Mouse (Mus musculus) cerebral cortex, adult 2 months (tissue): Measurements from ENCODE around the gene Fam213b.

Experiments
- WGBS: fragments of 180-500 bp; shearing (Covaris S2); methylation state at CpG from one replicate; pipeline ENCODE4 v1.1.7; 2018; 5-methylcytosine and 5-hydroxymethylcytosine counted together

Fam213b gene

DNA sequence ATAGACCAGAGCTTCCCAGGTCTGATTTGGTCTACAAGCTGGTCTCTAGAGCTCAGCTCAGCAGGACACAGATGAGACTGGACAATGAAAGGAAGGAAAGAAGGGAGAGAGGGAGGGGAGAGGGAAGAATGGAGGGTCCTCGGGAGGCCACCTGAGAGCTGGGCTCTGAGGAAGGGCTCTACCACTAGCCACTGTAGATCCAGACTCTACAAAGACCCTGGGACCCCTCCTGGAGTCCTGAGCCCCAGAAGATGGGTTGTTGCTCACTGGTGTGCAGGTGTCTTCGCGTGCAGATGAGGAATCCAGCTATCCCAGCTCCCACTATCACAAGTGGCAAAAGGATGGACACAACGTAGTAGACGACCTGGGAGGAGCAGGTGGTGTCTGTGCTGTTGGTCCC, 24.0 kb upstream of the Fam213b start:
- WGBS: 88% methylated on average over 5 of the region's 5 CpGs

DNA sequence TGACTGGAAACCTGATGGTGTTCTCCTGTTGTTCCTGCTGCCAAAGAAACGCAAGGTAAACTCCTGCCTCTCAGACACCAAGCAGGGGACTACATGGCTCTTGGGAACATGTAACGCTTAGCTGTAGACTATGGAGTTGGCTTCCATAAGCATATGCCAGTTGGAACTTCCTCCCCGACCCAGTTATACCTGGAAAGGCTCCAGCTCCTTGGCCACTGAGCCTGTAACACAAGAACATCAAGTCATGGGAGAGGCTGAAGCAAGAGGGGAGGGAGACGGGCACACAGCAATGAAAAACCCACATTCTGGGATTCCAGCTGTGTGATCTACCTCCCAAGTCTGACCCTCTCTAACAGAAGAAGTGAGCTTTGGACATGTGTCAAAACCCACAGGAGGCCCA, 23.4 kb upstream of the Fam213b start:
- WGBS: 70% methylated on average over 4 of the region's 4 CpGs

DNA sequence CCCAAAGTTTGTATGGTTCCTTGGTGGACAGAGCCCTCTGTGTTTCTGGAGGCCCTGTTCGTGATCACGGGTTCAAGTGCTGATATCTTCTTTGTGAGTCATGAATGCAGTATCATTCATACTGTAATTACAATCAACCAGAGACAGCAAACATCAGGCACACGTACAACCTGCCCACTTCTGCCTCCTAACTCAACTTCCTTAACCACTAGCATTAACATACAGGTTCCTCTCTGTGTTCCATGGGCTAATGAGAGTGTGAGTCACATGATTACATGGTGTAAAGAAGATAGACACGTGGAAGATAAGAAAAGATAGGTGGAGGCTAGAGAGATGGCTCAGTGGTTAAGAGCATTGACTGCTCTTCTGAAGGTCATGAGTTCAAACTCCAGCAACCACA, 17.7 kb upstream of the Fam213b start:
- 89% methylated on average over 4 of the region's 4 CpGs for WGBS

DNA sequence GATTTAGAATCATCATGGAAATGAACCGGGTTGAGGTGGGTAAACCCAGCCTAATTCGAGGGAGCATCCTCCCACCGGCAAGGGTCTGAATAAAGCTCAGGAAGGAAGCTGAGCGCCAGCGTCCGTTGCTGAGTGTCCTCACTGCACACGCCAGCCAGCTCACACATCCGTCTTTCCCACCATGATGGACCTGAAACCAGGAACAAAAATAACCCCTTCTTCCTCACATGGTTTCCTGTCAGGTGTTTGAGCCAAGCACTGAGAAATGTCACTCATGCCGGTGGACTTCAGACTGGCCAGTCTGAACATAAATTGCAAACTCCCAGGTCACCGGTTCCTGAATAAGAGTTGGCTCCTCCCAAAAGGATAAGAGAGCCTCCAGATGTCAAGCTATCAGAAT, 16.4 kb upstream of the Fam213b start:
- 83% methylated on average over 10 of the region's 10 CpGs for WGBS

DNA sequence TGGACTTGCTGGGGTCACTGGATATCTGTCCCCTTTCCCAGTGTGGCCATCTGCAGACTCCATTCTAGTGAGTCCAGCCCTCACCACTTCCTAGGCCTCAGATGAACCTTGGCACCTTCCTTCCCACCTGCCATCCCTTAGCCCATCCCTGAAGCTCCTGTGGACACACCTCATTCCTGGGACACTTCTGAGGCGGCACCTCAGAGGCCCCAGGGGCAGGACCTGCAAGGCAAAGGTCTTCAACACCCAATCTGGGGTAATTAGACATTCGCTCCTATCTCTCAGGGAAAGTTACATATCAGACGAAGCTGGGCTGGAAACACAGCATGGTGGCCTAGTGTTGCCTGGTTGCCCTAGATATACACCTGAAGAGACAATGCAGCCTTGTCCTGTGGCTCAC, 15.8 kb upstream of the Fam213b start:
- WGBS: 89% methylated on average over 3 of the region's 3 CpGs

DNA sequence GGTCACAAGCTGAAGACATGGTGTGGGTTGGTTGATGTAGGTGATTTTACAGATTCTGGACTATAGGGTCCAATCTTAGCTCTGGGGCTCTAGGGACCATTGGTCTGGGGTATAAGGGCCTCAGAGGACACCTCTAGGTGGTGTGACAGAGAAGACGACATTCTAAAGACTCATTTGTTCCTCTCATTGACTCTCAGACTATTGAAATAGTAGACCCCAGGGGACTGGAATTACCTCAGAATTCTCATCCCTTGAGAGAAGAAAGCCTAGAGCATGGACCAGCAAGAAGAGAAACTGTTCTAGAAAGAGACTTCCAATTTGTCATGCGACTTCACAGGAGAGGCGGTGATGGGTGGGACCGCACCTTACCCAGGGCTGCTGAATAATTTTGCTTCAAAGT, 15.3 kb upstream of the Fam213b start:
- WGBS: 96% methylated on average over 4 of the region's 4 CpGs

DNA sequence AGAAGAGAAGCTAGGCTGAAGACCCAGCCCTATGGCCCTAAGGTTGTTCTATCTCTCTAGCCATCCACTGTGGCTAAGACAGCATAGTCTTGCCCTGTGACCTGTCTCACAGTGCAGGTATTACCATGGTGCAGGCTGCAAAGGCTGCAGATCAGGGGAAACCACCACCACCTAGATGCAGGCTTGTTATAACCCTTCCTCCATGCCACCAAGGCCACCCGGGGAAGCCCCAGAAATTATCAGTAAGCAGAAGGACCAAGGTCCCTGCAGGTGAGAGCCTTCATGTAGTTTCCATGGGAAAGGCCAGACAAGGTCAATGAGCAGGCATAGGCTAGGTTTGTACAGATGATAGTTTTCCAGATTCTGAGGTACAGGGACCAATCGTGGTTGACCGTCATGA, 14.9 kb upstream of the Fam213b start:
- 96% methylated on average over 3 of the region's 3 CpGs for WGBS

DNA sequence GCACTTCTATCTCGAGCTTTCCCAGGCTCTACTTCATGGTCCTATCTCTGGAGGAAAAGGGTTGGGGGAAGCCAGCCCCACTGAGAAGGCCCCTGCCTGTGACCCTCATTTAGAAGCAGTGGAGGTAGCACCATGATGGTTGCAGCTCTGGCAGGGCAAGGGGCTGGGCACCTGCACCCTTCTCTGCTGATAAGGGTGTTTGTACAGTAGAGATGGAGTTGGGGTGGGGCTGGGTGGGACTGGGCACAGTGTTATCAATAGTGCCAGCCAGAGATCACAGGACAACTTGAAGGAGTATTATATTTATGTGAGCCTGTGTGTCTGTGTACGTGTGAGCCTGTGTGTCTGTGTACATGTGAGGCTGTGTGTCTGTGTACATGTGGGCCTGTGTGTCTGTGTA, 12.7 kb upstream of the Fam213b start:
- 91% methylated on average over 2 of the region's 2 CpGs for WGBS

DNA sequence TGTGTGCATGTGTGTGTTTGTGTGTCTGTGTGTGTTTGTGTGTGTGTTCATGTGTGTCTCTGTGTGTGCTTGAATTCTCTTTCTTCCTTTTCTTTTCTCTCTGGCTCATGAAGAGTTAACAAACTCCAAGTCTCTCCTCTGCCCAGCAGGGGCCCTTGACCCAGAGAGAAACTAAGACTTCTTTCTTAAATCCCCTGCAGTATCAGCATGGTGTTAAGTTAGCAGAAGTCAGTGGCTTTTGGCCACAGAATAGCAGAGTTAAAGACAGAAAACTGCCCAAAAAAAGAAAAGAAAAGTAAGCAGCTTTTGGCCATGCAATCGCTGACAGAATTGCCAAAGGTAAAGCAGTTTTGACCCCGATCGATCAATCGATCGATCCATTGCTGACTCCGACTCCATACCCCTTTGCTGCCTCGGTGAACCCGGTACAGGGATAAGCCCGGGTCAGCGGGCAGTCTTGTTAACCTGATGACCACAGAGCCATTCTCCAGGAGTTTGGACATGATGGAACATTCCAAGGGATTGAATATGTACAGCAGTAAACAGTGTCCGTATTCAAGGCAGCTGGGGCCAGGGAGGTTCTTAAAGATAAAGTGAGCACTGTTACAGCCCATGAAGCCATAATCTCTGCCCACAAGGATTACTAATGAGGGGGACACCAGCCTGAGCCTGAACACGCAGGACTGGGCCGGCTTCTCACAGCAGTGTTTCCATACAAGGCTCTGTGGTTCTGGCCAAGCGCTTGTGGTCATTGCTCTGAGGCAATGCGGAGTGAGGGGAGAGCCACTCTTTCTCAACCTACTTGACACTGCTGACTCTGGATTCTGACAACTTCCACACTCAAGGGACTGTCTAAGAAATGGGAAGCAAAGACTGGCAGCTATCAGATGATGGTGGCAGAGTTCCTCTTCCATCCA, 11.9 kb upstream of the Fam213b start:
- WGBS: 41% methylated on average over 15 of the region's 15 CpGs

DNA sequence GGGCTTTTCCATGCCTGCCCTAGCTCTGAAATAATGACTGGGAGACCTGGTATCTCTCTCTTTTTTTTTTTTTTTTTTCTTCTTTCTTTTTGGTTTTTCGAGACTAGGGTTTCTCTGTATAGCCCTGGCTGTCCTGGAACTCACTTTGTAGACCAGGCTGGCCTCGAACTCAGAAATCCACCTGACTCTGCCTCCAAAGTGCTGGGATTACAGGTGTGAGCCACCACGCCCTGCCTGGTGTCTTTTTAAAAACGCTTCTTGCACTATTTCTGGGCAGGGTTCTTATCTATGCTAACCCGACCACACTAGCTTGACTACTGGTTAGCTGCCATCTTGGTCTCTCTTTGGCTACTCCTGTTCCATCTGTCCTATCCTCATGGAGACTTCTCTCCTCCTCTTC, 9.6 kb upstream of the Fam213b start:
- WGBS: 95% methylated on average over 5 of the region's 5 CpGs

DNA sequence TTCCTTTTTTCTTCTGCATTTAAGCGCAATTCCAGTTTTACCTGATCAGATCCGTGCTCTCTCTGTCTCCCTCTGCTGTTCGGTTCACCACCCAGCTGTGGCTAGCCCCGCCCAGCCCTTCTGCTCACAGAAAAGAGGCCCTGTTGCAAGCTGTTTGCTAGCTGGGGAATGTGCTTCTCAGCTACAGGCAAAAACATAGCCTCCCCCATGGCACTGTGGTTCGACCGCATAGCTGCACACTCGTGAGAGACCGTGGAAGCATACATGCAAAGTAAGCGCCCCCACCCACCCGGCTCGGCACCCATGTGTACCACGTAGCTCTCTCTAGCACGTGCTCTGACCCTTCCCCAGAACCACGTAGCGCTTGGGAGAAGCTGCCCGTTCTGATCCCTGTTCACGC, 8.9 kb upstream of the Fam213b start:
- 37% methylated on average over 17 of the region's 17 CpGs for WGBS

DNA sequence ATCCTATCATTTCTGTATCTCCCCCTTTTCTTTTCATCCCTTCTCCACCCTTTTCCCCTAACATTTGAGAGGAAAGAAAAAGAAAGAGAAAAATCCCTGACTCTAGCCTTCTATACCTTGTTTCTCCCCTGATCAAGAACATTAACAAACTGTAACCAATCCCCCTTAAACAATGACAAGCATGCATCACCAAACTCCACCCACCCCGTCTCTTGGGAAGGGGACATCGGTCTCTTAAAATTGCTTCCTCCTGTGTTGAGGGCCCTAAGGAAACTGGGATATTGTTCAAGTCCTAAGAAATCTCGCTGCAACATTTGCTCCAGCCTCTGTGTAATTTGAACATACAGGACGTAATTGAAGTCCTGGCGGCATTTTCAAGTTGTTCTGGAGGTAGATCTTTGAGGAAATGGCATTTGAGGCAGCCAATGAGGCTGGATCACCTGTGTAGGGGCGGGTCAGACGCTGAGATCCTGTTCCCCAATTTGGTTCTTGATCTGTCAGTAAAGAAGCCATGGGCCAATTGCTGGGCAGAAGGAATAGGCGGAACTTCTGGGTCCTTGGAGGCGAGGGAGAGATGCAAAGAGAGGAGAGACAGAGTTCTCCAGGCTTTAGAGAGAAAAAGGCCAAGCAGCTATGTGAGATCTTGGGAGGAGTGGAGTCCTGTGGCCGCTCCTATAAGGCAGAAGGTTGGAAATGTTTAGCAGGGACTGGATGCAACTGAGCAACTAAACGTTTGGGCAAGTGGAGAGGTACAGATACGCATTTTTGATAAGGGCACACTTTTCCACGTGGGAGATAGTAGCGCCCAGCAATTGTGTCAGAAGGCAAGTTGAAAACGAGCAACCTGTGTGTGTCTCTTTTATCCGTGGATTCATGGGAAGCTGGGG, 5.5 kb upstream of the Fam213b start:
- 8% methylated on average over 16 of the region's 16 CpGs for WGBS

DNA sequence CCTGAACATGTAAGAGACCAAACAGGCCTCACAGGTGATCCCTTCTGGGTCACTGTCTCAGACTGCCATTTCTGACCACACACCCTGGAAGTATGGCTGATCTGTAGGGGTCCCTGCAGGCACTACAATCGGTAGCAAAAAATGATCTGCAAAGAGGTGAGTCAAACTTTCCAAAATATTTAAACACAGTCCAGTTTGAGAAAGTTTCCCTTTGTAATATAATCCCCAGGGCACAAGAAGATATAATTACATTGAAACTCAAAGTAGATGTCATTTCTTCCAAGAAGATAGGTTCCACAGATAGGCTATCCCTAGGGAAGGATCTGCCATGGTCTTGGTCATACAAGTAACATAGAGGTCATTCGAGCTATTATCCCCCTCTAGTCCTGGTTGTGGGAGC, 3.4 kb upstream of the Fam213b start:
- 90% methylated on average over 2 of the region's 2 CpGs for WGBS

DNA sequence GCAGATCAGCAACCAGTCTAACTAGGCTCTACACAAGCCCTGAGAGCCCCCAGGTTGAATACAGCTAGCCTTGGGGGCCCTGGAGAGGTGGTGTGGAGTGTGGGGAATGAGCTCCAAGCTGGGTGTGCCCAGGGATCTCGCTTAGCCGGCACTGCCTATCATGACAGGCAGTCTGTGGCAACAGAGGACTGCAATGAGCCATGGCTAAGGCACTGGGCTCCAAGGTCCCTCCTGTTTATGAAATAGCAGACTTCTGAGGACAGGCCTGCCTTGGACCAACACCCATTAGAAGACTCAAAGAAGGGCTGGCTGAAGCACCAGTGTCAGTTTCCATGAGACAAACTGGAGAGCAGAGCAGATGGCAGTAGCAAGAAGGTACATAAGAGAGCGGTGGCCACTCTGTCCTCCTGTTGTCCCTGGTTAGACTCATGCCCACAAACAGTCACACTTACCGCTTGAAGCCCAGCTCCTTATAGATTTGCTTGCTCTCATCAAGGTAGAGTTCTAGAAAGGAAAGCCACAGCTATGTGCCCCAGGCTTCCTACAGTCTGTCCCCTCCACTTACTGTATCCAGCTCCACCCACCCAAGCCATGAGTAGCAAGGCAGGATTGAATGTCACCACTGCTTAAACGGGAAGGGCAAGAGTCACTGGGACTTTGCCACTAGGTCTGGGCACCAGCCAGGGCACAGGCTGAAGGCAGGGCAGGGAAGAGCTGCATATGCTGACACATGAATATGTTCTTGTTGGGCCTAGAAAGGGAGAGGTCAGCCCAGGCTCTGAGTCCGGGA, 1.1 kb downstream of the Fam213b start:
- 47% methylated on average over 6 of the region's 6 CpGs for WGBS

DNA sequence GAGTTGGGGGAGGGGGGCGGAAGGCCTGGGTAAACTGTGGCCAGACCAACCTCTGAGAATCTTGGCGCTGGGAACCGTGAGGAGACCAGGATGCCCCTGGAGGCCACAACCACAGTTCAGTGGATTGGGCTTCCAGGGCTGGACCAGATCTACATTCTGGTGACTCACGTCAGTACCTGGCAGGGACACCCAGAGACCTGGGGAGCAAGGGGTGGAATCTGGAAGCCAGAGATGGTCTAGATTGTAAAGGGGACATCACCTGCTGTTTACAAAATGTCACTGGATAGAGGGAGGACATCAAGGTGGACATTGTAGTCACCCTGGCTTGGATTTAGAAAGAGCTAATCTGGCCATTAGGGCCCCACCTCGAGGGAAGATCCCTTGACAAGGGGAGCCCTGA, 3.4 kb downstream of the Fam213b start:
- 83% methylated on average over 5 of the region's 5 CpGs for WGBS

DNA sequence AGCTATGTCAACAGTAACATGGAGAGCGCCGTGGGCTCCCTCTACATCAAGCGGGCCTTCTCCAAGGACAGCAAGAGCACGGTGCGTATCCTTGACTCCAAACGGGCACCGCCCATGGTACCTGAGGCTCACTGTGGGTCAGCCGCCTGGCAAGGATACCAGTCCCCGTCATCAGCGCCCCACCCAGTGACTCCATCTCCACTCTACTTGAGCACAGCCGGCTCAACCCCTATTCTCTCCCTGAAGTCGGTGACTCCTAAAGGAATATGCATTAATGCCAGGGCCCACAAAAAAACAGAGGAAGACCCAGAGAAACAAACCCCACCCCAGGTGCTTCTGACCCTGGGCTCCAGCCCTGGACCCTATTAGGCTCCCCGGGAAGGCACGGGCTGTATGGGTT, 8.0 kb downstream of the Fam213b start:
- WGBS: 90% methylated on average over 14 of the region's 14 CpGs

DNA sequence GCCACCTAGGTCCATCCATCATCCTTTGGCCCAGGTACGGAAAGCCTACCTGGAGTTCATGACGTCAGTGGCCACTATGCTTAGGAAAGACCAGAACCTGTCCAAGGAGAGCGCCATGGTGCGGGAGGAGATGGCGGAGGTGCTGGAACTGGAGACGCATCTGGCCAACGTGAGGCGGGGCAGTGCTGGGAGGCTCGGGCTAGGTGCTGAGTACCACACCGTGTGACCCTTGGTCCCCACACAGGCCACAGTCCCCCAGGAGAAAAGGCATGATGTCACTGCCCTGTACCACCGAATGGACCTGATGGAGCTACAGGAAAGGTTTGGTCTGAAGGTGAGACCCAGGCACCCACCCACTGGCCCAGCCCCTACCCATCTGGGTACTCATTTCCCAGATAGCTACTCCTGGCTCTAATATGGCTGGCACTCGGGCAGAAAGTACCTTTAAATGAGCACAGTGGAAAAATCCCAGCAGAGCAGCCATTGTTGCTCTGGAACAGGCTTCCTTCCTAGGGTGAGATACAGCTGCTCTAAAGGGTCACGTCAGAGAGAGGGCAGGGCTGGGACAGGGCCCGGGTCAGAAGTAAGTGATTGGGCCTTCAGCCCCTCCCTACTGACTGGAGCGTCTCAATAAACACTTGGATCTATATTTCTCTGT, 11.2 kb downstream of the Fam213b start:
- WGBS: 85% methylated on average over 15 of the region's 15 CpGs

DNA sequence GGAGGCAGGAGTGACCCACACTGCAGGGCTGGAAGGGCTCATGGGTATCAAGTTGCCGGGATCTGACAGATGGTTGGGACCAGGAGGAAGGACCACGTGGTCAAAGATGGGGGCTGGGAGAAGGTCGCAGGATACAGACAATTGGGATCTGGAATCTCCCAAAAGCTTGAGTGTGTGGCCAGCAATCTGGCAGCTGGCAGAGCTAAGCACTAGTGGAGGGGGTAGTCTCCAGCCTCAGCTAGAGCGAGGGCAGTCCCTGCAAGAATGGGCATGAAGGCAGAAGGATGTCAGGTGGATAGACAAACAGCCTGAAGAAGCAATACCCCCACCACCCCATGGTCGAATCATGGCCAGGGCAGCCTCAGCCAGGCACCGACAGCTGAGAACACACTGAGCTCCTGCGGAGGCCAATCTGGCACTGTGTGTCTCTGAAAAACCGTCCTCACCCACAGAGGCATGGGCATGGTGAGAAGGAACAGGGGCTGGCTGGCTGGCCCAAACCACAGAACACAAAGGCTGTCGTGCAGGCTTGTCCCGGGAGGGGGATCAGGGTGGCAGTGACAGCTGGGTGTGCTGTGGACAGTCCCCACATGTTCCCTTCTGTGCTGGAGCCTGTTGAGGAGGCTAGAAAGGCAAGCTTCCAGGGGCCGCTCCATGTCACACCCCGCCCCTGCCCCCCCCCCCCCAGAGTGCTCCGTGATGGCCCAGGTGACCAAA, 11.9 kb downstream of the Fam213b start:
- 58% methylated on average over 13 of the region's 13 CpGs for WGBS

DNA sequence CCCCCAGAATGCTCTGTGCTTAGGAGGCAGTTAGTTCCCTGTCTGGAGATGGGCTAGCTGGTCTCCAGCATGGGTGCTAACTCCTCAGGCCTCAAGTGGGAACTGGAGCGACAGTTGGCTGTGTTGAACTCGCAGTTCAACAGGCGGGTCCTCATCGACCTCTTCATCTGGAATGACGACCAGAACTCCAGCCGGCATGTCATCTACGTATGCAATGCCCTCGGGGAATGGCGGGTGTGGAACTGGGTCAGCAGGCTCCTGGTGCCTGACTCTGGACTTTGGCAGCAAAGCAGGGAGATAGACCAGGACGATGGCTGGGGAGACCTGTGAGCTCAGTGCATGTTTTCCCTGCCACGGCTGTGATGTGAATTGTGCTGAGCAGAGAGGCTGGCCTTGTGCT, 13.5 kb downstream of the Fam213b start:
- 87% methylated on average over 11 of the region's 11 CpGs for WGBS

DNA sequence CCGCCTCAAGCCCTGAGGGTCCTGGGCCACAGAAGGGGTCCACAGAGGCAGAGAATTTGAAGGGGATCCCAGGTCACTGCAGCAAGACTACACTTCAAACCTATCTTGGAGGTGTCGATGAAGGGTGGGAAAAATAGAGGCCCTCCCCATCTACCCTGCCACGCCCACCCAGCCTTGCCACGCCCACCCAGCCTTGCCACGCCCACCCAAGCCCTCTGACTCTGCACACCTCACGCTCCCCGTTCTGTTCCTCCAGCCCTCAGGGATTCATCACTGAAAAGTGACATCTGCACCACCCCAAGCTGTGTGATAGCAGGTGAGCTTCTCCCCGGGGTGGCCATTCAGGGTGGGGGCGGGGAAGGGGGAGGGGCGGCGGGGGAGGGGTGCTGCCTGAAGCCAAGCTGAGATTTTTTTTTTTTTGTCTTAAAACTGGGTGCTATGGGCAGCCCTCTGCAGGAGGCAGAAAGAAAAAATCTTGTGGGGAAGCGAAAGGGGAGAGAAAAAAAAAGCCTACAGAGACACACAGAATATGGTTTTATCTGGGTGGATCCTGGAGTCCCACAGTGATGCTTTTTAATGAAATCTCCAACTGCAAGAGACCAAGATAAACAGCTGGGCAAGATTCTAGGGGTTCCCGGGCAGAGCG, 16.8 kb downstream of the Fam213b start:
- 21% methylated on average over 14 of the region's 14 CpGs for WGBS
